Mouse (Mus musculus) cerebellum, postnatal 14 days (tissue): Measurements from ENCODE around the gene Mrm1.

ENCODE experiments used
- DNase-seq, 2 experiments: peaks; one replicate each; pipeline ENCODE4 v3.0.0; 2021; ENCODE audit warnings: mixed read lengths in 2 of 2

Gene Mrm1

DNA sequence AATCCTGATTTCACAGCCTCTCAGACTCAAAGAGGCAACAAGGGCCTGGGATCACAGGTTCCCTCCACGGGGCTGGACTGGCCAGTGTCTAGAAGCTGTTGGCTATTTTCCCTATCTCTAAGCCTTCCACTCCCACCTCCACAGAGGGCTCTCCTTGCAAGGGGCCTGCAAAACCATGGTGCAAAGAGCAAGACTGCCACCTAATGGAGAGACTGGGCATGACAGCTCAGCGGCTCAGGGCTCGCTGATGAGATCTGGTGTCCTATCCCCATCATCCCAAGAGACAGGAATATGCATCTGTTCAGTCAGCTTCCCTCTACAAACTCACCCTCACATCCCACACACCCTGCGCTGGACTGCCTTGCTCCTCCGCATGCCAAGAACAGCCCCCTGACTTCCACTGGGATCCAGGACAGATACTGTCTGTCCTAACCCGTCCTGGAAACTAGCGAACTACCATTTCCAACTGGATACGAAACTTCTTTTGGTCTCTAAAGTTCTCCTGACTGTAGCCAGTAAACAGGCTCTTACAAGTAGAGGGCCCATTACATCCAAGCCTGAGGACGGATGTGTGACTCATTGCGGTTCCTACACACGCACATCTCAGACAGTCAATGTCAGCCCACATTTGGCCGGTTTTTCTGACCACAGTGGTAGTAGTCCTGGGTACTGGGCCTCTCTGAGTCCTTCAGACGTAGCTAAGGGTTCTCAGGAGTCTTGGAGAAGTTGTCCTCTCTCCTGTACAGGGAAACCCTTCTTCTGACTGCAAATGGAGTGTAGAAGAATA, 5.4 kb downstream of the Mrm1 start:
- DNase-seq: peak; percentile 88 to 92

DNA sequence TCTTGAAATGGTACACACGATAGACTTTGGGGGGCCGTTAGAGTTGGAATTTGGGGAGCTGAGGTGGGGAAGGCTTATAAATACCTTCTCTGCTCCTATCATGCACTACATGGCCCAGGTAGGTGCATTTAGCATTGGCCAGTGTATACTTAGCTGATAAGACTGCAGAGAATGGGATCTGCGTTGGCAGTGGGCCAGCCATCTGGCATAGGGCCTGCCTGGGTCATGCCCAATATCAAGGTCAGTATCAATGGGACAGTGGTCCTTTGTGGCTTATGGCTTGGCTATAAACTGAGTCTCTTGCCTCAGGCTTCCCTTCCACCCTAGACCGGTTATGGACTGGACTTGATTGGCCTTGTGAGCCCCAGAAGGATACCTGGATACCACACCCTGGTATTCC, 14.9 kb downstream of the Mrm1 start:
- DNase-seq: peak in 1 of 2 experiments; percentile 48

GRCm38 (mm10) chr11:84797627-84798353, 21.5 kb downstream of the Mrm1 start:
- DNase-seq: peak; percentile 87 to 90

DNA sequence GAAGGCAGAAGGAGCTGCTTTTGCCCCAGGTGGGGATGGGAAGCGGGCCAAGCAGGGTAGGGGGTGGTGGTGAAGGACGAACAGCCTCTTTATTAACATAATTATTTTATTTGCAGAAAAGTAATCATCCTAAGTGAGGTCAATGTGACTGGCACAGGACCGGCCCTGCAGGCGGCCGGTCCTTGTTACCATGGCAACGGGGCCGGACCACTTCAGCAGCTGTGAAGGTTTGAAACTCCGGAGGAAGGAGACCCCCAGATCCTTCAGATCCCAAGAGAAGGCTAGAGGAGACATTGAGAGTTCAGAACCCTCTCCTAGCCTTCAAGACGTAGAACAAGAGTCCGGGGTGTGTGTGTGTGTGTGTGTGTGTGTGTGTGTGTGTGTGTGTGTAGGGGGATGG, 22.3 kb downstream of the Mrm1 start:
- peak in 1 of 2 experiments; percentile 33 for DNase-seq

- DNase-seq: peak; percentile 93 to 94
Observed at GRCm38 (mm10) chr11:84794496-84795113, 24.7 kb downstream of the Mrm1 start.

GRCm38 (mm10) chr11:84793545-84793944, 25.8 kb downstream of the Mrm1 start:
- no peak for DNase-seq

DNA sequence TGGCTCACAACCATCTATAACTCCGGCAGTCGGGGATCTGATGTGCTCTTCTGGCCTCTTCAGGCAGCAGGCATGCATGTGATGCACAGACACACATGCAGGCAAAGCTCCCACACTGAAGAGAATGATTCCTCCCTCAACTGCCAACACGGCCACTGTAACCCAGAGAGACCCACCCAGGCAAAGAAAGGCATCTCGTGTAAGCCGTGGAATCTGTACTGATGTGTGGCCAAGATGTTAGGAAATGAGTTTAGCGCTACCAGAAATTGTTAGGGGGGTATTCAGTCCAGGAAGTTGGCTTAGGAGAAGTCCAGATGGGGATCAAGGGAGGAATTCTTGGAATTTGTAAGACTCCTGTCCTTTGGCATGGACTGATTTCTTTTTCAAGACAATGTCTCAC, 28.9 kb downstream of the Mrm1 start:
- no peak for DNase-seq

DNA sequence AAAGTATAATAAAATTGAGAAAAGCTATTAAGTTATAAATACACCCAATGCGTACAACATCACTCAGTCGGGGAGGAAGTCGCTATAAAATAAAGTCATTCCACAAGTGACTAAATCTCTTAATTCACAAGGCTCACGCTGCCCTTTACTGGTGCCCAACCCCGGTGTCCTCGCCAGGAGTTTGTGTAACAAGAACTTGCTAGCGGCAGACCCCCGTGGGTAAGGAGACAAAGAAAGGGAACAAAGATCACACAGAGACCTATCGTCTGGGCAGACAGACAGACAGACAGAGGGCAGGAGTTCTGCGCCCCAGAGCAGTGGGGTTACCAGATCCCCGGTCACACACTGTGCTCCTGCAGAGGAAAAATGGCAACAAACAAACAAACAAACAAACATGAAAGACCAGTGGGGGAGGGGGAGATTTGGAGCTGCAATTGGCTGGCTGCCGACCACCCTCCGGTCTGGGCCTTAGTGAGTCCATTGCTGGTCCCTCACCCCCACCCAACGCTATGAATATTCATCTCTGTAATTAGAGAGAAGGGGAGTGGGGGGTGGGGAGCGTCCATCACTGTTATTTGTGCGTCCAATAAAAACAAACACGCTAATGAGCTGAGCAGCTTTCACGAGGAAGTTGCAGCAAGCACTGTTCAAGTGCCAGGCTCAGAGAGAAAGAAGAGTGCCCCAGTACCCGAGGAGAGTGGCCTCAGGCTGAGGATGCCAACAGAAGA, 39.0 kb downstream of the Mrm1 start:
- peak in 1 of 2 experiments; percentile 44 for DNase-seq

DNA sequence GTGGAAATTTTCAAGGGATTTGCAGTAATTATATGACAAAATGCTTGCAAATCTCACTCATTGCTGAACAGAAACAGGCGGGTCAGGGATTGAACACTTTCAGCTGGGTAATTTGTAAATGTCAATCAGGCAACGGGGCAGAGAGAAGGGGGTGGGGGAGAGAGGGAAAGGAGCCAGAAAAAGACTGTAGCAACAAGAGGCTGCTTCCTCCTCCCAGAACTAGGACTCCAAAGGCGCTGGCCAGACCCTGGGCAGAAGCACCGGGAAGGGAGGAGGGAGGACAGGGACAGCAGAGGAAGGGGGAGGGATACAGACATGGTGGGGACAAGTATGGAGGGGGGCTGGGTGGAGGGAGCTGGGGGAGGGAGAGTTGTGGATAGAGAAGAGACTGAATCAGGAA, 43.8 kb downstream of the Mrm1 start:
- DNase-seq: peak in 1 of 2 experiments; percentile 38

DNA sequence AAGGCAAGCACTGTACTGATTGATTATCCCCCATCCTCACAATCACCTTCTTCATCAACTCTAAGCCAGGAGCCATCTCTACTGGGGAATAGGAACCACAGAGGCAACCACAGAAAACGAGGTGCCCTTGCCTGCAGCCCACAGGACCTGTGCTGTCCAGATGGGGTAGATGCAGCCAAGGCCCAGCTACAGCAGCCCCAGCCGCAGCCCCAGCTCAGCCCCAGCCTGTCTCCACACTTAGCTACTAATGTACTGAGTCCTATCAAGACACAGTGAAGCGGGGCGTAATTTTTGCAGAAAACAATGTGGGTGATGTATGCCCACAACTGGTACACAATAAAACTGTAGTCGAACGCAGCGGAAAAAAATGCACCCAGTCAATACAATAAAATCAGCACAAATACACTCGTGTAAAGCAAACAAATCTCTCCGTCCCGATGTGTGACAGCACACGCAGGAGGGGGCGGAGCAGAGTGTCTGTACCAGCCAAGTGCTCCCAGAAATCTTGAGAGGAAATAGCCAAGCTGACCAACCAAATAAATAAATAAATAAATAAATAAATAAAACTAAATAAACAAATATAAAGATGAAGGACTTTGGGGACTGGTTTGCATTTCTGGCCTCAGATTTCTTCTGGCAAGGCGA, 44.3 kb downstream of the Mrm1 start:
- DNase-seq: no peak

- peak in 1 of 2 experiments; percentile 39 for DNase-seq
Observed at GRCm38 (mm10) chr11:84767898-84768297, 51.4 kb downstream of the Mrm1 start.

DNA sequence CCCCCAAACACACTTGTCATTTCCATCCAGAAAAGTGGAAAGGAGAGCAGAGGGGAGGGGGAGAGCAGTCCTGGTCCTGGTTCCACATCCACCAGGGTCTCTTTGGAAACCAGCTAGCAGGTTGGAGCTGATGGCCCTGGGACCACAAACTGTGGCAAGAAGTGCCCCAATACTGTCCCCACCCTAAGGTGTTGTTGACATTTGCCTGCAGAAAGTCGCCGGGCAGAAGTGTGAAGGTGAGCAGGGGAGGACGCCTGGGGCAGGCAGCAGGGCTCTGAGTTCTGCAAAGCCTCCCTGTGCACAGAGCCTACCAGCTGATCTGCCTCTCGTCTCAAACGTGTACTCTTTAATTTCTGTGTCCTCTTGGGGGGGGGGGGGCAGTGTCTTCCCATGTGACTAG, 54.2 kb downstream of the Mrm1 start:
- no peak for DNase-seq

GRCm38 (mm10) chr11:84764527-84764961, 54.8 kb downstream of the Mrm1 start:
- peak; percentile 40 to 44 for DNase-seq

GRCm38 (mm10) chr11:84764116-84764515, 55.2 kb downstream of the Mrm1 start:
- no peak for DNase-seq
